Mouse (Mus musculus): ENCODE measurements around the gene Ank3.

Ank3 gene

DNA sequence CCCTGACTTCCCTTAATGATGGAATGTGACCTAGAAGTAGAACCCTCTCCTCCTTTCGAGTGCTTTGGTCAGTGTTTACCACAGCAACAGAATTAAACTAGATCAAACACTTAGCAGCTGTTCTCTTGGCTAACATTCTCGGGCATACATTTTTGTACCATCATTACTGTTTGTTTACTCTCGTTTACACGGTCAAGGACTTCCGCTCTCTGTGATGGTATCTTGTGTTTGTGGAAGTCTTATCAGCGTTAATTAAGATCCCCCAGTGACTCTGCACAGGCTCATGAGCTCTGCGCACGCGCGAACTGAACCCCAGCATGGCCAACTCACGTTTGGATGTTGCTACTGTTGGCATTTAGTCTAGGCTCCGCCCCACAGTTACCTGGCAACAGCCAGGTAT is 16.3 kb downstream of the Ank3 start:
- DNase-seq: no peak

DNA sequence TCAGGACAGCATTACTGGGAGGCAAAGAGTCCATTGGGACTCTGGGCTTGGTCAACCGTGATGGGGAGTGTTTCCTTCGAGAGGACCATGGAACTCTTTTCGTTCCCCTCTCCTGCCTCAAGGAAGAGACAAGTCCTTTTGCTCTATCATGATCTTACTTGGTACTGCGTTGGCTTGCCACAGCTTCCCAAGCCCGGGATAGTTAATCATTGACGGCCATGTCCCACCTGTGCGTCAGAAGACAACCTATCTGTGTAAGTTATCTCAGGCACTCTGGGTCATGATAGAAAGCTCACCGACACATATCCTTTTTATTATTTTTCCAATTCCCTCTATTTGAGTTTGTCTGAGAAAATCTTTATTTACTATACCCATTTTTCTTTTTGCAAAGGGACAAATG is 20.1 kb downstream of the Ank3 start:
- no peak for DNase-seq

DNA sequence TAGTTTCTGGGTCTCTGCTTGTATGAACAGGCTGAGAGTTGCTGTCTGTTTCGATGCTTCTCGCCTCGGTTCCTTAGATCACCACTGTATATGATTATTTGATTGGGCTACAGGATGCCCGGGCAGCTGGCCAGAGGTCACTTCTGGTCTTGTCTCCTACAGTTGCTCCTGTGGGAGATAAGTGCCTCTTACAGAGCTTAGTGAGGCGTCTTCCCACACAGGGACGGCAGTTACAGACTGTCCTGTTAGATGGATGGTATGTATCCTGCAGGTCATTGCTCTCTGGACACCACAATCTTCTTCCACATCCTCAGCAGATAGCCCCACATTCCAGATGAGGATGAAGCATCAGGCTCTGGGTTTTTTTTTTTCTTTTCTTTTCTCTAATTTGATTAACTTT is 21.7 kb downstream of the Ank3 start:
- DNase-seq: no peak

DNA sequence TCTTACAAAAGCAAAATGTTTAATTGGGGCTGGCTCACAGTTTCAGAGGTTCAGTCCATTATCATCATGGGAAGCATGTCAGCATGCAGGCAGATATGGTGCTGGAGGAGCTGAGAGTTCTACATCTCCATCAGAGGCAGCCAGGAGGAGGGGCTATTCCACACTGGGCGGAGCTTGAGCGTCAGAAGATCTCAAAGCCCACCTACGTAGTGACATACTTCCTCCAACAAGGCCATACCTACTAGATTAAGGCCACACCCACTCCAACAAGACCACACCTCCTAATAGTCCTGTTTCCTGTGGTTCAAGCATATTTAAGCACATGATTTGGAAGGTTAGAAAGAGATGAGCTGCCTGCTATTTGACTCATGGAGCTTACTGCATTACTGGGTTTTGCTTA is 25.5 kb downstream of the Ank3 start:
- no peak for DNase-seq

DNA sequence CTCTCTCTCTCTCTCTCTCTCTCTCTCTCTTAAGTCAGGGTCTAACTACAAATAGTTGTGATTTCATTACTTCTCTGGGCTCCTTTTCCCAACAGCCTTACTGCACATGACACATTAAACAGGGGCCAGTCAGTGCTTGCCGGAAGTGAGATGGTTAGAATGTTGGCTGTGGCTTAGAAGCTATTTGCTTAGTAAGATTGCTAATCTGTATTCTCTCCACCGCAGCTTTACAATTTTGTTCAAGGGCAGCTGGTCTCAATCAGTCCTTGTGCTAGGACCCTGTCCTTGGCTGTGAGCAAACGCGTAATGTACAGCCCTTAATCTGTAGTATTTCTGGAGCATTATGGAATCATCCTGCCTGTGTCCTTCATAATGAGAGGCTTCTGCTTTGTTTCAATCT is 31.6 kb downstream of the Ank3 start:
- DNase-seq: no peak

DNA sequence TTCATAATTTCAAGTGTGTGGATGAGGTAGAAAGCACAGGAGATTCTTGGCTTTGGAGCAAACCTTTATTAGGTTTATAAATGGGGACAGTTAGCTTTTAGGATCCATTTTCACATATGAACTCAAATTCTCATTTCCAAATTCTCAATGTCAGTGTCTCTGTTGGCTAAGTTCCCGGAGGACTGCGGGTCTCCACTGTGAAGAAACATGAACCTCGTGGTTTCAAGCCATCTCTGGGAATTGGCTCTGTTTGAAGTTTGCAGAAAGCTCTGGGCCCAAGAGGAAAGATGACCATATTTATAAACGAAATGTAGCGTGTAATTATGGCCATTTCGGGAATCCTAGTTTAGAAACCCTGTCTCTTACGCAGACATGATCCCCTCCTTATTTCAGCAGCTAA is 32.5 kb downstream of the Ank3 start:
- DNase-seq: no peak

DNA sequence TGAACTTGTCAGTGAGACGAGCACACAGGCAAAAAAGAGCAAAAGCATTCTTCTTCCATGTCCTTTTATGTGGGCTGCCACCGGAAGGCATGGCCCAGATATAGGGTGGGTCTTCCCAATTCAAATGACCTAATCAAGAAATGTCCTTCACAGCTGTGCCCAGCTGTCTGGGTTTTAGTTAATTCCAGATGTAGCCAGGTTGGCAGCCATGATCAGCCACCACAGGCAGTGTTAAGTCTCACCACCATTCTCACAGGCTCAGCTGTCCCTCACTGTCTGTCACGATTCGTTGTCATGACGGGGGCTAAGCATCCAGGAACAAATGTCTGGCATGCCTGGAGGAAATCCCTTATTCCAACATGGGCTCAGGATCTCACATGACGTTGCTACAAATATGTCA is 36.6 kb downstream of the Ank3 start:
- DNase-seq: no peak

DNA sequence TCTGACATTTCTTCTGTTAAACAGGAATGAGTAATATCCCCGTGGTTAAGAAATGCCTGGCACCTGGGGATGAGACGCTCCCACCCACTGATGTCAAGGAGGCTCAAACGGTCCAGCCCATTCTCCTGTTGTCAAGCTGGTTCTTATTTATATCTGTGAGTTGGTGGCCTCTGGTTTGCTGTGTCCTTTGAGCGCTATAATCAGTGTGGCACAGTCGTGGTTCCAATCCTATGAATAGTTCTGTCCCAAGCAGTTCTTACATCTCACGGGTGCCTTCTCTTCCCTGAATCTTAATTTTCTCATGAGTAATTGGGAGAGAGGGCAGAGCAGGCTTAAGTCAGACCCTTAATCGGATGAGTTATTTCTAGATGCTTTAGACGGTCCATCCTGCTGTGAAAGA is 40.9 kb downstream of the Ank3 start:
- DNase-seq: no peak

DNA sequence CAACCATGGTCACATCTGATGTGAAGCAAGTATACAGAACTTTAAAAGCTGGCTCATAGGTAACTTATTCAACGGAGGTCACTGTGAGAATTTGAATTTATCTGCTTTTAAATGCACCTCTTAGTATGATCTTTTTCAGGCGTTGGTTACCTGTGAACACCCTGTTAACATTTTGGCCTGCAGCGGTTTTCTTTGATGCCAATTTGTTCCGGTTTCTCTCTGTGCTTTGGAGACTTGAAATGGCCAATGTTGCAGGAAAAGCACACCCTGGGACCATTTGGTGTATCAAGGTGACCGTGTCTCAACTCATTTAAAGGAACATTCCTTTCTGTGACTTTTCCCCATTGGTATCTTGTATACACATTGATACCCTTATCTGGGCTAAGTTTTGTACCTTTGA is 46.0 kb downstream of the Ank3 start:
- peak; percentile 63 for DNase-seq

DNA sequence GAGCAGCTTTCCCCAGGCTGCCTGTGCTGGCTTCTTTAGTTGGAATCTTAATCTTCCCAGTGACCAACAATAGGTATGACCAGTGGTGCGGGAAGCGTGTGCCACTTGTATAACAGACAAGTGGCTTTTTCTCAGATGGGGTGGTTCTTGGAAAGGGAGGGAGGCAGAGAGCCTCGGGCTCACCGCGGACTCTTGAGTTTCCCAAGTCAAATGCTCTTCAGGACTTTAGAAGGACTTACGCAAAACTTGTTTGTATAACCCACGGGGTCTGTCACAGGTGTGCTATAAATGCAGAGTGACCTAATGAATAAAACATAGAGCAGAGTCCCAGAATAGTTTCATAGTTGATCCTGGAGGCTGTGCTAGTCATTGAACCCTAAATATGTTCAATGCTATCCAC is 47.4 kb downstream of the Ank3 start:
- peak; percentile 57 for DNase-seq

DNA sequence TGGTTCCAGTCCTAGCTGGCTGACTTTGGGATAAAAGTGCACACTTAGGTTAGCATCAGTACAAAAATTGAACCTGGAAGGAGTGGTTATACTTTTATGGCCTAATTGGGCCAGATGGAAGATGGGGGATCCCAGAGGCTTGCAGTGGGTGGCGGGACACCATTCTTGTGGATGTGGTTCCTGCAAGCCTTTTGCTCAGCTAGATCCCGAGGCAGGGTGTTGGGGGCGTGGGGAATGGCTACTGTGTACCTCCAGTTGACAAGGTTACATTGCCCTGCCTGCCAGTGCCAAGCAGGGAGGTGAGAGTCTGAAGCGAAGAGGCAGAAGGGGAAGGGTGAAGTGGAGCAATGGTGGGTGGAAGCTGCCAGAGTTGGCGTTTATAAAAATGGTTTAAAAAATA is 48.0 kb downstream of the Ank3 start:
- DNase-seq: no peak

DNA sequence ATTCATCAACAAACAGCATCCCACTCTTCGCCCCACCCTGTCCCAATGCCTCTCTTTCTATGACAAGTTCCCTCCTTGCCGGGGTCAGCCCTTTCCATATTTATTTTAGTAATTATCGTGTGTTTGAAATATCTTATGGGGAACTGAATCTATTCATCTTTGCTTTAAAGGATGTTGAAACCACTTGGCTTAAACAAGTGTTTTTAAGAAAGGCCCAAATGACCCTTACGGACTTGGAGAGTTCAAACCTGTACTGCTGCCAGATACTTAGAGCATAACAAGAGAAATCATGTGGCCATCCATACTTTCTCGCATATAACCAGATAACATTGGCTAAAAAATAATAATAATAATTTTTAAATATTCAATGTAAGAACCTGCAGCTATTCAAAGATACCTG is 48.7 kb downstream of the Ank3 start:
- DNase-seq: no peak

DNA sequence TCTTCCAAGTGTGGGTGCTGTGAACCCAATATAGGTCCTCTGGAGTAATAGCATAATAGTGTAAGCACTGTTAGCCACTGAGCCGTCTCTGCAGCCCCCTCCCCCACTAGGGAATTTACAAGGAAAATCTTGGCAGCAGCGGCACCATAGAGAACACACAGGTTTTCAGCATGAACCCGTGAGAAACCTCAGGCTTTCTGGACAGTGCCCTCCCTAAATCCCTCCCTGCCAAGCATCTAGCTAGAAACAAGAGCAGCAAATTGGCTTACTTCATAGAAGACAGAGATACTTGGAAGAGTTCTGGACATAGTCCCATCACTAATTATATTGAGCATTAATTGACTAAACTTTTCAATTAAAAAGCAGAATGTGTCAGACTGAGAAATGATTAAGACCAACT is 49.6 kb downstream of the Ank3 start:
- DNase-seq: no peak

DNA sequence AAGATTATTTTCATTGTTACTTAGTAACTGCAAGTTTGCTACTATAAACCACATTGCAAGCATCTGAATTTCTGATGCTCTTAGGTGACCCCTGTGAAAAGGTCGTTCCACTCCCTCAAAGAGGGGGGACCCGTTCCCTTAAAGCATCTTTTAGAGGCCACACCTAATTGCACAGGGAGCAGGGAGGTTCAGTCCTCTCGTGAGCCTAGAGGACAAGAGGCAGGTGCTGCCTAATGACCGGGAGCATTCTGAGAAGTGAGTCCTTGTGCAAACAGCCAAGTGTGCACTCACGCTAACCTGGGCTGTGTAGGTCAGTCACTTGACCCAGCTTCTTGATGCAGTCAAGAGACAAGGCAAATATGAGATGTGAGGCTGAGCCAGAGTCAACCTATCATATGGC is 52.4 kb downstream of the Ank3 start:
- DNase-seq: no peak

DNA sequence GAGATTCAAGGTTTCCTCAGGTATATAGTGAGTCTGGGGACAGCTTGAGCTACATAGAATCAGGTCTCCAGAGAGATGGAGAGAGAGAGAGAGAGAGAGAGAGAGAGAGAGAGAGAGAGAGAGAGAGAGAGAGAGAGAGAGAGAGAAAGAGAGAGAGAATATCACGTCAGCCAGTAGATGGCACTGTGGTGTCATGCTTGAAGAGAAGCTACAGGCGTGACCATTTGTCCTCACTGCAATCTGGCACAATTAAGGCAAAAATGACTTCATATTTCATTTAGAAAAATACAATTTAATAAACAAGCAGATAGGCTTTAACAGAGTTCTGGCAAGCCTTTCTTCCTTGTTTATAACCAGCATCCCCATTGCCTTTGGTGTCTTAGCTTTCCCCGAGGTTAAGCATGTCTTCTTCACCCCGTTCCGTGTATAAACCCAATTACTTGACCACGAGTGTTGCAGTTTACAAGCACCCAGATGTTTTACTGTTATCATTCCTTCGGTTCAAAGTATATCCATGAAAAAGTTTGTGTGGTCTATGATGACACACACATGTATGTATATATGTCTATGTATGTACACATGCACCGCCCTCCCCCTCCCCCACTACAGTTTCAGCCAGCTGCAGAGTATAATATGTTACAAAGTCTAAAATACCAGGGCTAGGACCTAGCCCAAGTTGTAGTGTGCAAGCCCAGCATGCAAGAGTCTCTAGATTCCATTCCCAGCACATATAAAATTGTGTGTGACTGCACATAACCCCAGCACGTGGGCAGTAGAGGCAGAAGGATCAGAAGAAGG is 53.8 kb downstream of the Ank3 start:
- peak; percentile 70 for DNase-seq

DNA sequence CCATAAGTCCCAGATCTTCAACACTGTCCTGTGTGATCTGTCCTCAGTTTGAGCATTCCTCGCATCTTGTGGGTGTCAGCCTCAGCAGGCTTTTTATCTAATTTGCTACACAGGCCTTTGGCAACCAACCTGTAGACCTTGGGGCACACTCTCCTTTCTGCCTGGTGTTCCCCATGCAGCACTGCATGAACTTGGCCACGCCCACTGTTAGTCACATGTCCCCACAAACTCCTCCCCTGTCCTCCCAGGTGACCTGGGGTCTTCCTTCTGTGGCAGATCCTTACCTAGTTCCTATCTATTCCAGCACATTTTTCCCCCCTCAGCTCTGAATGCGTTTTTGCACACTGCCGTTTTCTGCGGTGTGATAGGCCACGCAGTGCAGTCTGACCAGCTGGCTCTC is 55.0 kb downstream of the Ank3 start:
- no peak for DNase-seq

DNA sequence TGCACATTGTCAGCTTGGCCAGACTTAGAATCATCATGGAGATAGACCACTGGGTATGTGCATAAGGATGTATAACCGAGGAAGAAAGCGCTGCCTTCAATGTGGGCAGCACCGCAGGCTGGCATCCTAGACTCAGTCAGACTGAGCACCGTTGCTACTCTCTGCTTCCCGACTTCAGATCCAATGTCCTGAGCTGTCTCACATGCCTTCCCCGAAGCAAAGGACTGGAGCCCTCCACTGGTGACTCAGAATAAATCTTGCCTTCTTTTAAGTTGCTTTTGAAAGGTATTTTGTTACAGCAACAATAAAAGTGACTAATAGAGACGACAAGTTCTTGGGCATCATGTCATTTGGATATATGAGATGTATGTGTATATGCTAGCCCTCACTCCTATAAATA is 55.9 kb downstream of the Ank3 start:
- no peak for DNase-seq

DNA sequence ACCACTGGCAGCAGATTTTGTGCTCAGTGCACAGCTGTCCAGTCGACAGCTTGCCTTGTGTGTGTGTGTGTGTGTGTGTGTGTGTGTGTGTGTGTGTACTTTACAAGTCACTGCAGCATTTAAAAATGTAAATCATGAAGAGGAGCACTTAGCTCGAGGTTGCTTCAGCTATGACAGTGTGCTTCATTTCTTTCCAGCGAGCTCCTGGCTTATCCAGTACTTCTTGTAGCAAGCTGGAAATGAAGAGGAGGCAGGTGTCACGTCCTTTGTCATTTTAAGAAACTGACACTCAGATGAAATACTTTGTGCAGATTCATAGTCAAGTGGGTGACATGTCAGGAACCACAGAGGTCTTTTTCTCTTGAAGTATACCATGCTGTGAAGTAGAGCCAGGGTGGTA is 66.3 kb downstream of the Ank3 start:
- DNase-seq: no peak

DNA sequence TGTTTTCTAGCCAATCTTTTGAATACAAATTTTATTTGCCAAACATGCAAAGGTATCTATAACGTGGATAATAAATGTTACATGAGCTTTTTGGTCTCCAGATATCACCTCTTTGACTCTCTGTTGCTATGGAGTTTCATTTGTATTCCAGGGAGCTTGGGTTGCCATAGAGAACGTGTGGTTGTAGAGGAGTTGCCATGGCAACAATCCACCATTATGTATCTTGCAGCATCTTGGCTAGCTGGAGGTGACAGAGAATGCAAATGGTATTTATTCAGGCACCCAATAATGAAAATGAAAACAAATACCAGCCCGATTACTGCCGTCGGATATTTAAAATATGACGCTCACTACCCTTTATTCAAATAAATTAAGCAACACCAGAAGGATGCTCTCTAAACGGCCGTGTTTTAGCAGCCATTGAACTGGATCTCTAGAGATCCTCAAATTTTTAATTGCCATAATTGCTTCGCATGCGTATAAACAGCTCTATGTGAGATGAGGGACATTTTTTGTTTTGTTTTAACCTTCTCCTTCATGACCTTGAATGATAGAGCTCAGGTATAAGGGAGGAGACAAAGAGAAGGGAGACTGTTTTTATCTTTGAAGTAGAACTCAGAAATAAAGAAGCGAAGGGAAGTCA is 67.1 kb downstream of the Ank3 start:
- no peak for DNase-seq

DNA sequence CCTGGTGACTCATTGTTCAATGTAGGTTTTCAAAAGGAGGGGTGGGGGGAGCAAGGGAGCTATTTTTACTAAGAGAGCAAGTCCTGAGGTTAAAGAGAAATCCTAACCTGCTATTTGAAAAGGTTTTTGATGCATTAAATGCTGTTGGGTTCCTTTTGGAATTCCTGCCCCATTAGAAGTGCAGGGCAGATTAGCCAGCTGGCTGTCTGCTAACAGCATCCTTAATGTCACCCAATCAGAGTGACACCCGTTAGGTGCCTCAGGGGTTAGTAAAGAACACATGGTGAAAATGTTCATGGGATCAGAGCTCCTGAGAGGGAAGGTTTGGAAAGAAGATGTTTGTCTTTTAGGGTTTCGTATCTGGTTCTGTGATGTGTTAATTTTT is 67.6 kb downstream of the Ank3 start:
- no peak for DNase-seq

DNA sequence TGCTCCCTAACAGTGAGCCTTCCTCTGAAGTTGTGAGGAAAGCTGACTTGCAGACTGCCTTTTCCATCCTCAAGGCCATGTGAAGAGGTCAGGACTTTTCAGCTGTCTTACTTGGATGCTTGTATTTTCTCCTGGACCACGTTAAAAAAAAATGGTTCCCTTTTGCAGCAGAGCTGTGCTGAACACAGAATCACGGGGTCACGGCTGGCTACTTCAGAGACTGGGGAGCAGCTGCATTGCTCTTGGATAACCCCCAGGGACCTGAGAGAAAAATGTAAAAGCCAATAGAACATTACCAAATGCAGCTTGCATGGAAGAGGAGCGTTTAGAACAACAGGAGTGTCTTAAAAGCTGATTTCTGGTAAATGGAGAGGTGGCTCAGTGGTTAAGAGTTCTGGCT is 68.0 kb downstream of the Ank3 start:
- DNase-seq: no peak

DNA sequence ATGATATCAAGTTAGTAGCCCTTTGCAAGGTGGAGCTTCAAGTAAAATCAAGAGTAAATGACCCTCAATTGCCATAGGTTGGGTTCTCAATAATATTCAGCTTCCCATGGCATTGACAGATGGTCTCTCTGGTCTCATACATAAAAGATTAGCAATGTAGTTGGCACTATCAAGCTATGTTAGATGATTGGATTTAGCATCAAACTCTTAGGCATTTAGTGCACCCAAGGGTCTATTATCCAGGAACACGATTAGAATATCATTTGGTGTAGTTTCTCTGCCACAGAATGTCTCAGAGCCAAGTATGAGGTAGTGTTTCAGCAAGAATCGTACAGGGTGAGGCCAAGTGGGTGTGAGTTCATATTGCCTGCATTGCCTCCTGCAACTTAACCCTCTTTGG is 68.6 kb downstream of the Ank3 start:
- no peak for DNase-seq

DNA sequence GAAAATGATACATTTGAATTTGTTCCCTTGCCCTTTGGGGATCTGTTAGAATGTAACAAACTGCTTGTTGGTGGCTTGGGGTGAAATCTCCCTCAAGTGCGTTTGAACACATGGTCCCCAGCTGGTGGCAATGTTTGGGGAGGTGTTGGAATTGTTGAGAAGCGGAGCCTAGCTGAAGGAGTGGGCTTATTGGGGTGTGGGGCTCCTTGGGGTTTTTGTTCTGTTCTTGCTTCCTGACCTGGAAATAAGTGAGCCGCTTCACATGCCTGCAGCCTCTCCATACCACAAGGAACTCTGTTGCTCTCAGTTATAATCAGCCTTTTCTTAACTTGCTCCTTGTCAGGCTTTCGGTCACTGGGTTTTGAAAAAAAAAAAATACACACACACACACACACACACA is 73.3 kb downstream of the Ank3 start:
- no peak for DNase-seq

DNA sequence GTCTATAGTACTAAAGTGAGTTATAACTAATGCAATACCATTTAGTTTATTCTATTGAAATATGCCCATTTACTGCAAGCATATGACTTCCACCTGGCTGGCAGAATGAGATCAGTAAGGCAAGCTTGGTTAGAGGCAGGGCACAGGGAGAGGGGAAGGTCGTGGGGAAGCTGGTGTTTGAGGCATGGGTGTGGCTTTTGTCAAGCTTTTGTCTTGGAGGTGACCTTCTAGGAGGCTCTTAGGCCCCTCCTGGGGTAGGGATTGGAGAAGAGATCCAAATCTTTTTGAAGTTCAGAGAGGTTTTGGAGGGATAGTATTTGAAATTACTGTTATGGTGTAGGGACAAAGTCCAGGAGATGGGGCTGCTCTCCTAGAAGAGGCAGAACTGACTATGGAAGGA is 78.3 kb downstream of the Ank3 start:
- no peak for DNase-seq

DNA sequence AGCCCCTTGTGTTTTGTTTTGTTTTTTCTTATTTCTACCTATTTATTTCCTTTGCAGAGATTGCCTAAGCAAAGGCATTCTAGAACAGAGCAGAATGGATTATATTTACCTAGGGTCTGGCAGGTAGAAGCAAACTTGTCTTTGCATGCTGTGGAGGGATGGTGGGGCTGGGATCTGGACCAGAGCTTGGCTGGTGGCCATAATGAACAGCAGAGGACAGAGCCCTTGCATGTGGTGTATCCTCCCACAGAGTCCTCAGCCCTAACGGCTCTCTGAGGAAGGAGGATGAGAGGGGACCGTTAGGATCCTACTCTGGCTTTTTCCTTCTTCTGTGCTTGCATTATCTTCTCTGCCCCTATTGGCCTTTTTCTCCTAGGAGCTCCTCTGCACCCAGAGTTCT is 79.1 kb downstream of the Ank3 start:
- no peak for DNase-seq
